Mouse (Mus musculus): ENCODE measurements around the gene Kif3c. TPM values are rescaled to one million over a fixed set of nuclear protein-coding genes. Genes with fewer than 3 reads are reported as not detected.

Gene Kif3c
- polyA plus RNA-seq, 1 experiment from 2014 or later = 9.5 TPM

DNA sequence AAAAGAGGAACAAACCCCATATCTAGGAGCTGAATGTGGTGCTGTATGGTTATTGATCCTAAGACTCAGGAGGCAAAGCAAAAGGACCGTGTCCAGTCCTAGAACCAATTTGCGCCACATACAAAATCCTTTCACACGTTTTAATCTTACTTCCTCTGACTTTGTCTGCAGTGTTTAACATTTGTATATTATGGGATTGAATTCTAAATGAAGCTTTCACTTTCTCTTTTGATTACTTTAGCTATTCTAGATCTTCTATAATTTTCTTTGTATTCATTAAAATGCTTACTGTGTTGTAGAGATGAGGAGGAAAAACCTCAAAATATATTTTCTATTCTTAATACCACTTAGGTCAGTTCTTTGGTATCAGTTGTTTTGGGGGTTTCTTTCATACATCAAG, 88.6 kb downstream of the Kif3c start:
- H3K27ac ChIP-seq = no peak overlapping the region
- 86% methylated on average over 3 of the region's 3 CpGs for WGBS
- no peaks in the 10 kb centered on the region for H3K27me3 ChIP-seq (replicated peaks)
- no peak for ATAC-seq (ENCODE audit: insufficient read depth, low FRiP score, low read depth)
- H3K9ac ChIP-seq = no peak overlapping the region
- no peaks in the 10 kb centered on the region for H3K9me3 ChIP-seq
- H3K4me2 ChIP-seq = no peak overlapping the region
- peaks cover 13% of the 10 kb centered on the region for H3K36me3 ChIP-seq
- no peak overlapping the region for H3K4me3 ChIP-seq (replicated peaks)
- no peaks in the 10 kb centered on the region for H3K4me1 ChIP-seq

Other genes starting within 250 kb of the Kif3c start
- gene Rab10, start 55.2 kb upstream of the Kif3c start, polyA plus RNA-seq (2015; fragmentation: Nextera tagmentation; extraction: Ambion mirVana) = 86.4 and 91.2 TPM in 2 replicates
- 16.4 and 19.5 TPM in 2 replicates for gene Asxl2, start 61.7 kb downstream of the Kif3c start, polyA plus RNA-seq (2015; fragmentation: Nextera tagmentation; extraction: Ambion mirVana)
- gene Dtnb, start 207.2 kb downstream of the Kif3c start, polyA plus RNA-seq (2015; fragmentation: Nextera tagmentation; extraction: Ambion mirVana) = 38.3 and 42.1 TPM in 2 replicates